Mouse (Mus musculus) ovary, postnatal 10 days (tissue): ENCODE results near the gene Cyp4a32.
"Not testable (repeated sequence)": the region's sequence is repeated elsewhere in the genome, so short reads cannot be mapped to it uniquely, and the experiment has no call there.

ENCODE experiments used
- DNase-seq: peaks from one replicate; pipeline ENCODE4 v3.0.0; 2022; ENCODE audit warnings: low spot score

Cyp4a32 gene

DNA sequence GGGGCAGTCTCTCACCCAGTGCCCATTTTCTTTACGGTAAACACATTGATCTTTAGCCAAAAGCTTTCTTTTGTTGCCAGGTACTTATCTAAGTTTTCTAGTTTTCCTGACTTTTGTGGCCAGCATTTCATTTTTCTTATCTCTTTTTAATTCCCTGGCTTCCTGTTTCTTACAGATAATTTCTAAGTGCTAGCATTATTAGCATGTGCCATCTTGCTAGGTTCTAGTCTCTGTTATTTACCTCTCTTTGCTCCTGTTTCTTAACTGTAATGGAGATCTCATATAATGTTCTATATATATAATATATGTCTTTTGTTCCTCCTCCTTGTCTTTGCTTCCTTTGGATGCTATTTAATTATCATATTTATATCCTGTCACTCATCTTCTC is 55.8 kb downstream of the Cyp4a32 start:
- DNase-seq, result not testable (repeated sequence)

DNA sequence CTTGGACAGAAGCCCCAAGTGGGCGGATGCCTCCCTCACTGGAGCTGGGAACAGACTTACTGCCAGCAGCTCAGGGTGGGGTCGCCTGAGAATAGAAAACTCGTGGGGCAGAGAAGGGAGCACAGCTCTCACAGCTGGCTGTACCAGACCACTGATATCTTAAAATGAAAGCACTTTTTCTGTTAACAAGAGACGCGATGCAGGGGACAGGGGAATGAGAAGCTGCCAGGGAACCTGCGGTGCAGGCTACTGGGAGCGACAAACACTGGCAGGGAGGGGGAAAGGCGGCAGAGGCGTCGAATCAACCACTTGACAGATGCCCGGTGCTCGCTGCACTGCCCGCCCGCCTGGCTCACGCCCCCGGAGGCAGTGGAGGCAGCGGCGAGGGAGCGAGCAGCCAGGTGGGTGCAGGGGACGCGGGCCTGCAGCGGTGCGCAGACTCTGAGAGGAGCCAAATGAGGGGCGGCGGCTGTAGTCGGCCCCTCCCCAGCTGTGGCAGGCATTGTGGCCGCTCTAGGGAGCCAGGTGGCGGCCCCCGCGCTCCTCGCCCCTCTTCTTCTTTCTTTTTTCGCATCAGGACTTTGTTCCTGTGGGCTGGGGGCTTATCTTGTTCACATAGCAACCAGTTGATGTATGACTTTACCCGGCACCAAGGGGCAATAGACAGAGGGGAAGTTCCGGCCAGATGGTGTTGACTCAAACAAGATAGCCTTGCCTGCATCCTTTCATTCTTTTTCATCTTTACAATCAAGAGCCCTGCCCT is 56.5 kb downstream of the Cyp4a32 start:
- DNase-seq, result no peak

DNA sequence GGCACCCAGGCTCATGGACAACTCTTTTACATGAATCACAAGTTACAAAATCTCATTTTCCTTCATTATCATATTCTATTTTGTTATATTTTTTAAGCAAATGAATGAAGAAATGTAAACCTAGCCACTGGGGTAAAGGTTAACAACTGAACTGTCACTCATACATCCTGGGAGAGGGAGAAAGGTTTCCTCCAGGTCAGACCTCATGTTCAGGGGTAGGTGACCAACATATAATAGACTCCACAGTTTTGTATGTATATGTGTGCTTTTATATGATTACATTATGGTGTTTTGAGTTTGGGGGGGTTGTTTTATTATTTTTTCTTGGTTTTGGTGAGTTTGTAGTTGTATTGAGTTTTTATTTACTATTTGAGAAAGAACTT is 57.1 kb downstream of the Cyp4a32 start:
- DNase-seq, result no peak

DNA sequence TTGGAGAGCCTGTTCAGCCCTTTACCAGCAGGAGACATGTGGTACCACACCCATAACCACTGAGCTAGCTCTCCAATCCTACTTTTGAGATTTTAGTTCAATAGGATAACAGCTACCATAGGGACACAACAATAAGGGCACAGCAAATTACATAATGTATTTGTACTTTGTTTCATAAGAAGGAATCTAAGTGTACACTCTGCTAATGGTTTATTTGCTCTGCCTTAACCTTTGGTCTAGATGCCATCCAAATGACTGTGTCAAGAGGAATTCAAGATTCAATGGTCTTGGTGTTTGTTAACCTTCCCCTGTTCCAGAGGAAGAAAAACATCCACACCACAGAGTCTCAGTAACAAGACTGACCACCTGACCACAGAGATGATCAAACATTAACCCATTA is 58.4 kb downstream of the Cyp4a32 start:
- no peak for DNase-seq
